Mouse (Mus musculus): ENCODE results near the gene Cyp2s1. TPM values are rescaled to one million over a fixed set of nuclear protein-coding genes. Genes with fewer than 3 reads are reported as not detected.
"Not testable (repeated sequence)": the region's sequence is repeated elsewhere in the genome, so short reads cannot be mapped to it uniquely, and the experiment has no call there.

The Cyp2s1 gene
- polyA plus RNA-seq, 1 experiment from 2014 or later = 0.20 TPM

DNA sequence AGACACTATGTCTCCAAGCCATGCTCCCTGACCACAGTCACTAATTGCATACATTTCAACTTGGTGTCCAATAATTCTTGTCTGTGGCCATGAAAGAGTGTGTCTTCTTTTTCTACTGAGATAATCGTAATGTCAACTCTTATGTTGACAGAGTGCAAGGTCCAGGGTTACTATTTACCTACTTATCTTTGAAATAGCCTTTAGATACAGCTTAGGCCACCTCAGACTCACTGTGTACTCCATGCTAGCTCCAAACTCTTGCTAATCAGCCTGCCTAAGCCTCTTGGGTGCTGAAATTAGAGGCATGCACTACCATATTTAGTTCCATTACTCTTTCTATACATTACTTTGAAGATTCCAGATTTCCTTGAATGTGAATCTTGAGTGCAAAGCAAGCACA is 17.3 kb downstream of the Cyp2s1 start:
- 100% methylated on average over 1 of the region's 1 CpGs for WGBS (ENCODE audit: missing documents)
- Histone ChIP-seq H3K4me3 (ENCODE audit: inconsistent target) (no peak overlapping the region), H3K36me3 (ENCODE audit: inconsistent target) (no peaks in the 10 kb centered on the region), H3K27ac (no peak overlapping the region), H3K79me2 (ENCODE audit: inconsistent target) (no peaks in the 10 kb centered on the region)

DNA sequence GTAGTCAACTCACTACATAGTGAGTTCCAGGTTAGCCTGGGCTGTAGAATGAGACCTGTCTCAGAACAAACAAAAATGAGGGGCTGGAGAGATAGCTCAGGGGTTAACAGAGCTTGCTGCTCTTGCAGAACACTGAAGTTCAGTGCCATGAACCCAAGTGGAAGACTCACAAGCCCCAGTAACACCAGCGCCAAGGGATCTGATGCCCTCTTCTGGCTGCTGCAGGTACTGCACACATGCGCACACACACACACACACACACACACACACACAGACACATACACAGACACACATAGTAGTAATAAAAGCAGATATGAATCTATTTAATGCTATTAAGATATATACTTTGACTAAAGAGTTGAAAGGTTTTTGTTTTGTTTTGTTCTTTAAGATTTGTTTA is 18.2 kb downstream of the Cyp2s1 start:
- H3K27ac ChIP-seq = no peak overlapping the region
- no peak overlapping the region for H3K4me3 ChIP-seq (ENCODE audit: inconsistent target)
- 100% methylated on average over 1 of the region's 2 CpGs for WGBS (ENCODE audit: missing documents)
- no peaks in the 10 kb centered on the region for H3K36me3 ChIP-seq (ENCODE audit: inconsistent target)
- no peaks in the 10 kb centered on the region for H3K79me2 ChIP-seq (ENCODE audit: inconsistent target)

DNA sequence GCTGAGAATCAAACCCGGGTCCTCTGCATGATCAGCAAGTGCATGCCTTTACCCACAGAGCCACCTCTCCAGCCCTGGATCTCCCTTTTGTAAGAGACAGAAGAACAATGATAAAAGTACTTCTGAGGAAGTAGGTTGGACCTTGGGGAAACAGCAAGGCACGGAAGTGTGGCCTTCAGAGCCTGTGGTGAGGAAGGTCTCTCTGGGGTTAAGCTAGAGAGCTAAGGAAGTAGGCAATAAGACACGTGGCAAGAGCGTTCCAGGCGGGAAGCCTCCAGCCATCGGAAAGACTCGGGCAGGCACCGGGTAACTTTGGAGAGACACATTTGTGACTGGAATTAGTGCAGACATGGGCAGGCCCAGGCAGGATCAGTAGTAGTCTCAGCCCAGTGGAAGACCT is 21.9 kb downstream of the Cyp2s1 start:
- no peak overlapping the region for H3K27ac ChIP-seq
- 68% methylated on average over 8 of the region's 8 CpGs for WGBS (ENCODE audit: missing documents)

DNA sequence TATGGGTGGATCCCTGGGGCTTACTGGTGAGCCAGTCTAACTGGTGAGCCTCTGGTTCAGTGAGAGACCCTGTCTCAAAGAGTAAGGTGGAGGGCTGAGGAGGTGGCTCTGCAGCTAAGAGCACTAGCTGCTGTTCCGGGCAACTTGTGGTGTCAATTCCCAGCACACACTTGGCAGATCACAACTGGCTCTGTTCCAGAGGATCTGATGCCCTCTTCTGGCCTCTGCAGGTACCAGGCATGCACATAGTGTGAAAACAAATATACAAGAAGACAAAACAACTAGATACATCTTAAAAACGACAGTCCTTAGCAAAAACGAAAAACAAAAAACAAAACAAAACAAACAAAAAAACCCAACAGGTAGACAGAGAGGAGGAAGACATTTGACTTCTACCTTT is 23.0 kb downstream of the Cyp2s1 start:
- H3K79me2 ChIP-seq (ENCODE audit: inconsistent target) = no peaks in the 10 kb centered on the region
- H3K36me3 ChIP-seq (ENCODE audit: inconsistent target) = no peaks in the 10 kb centered on the region
- WGBS (ENCODE audit: missing documents) = 80% methylated on average over 3 of the region's 3 CpGs
- H3K27ac ChIP-seq = no peak overlapping the region
- H3K4me3 ChIP-seq (ENCODE audit: inconsistent target) = no peak overlapping the region

More for the DNA sequence above, 21.9 kb downstream of the Cyp2s1 start:
- no peak overlapping the region for H3K4me3 ChIP-seq (ENCODE audit: inconsistent target)
- no peaks in the 10 kb centered on the region for H3K79me2 ChIP-seq (ENCODE audit: inconsistent target)
- no peaks in the 10 kb centered on the region for H3K36me3 ChIP-seq (ENCODE audit: inconsistent target)

DNA sequence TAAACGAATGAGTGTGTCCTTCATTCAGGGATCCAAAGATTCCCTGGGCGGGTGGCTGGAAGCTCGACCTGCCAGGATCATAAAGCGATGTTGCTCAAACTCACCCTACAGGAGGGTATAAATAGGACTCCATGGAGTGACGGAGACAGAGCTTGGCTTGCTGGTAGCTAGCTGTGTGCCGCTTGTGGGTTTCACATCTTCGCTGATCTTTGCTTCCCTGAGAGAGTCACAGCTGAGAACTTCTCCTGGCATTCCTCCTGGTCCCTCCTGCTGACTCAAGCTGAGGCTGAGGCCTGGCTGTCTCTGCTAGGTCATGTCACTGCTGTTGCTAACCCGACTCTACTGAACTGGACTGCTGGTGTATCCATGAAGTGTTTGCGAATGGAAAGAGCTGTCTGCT is 23.7 kb downstream of the Cyp2s1 start:
- H3K79me2 ChIP-seq (ENCODE audit: inconsistent target); H3K36me3 ChIP-seq (ENCODE audit: inconsistent target); H3K4me3 ChIP-seq (ENCODE audit: inconsistent target); H3K27ac ChIP-seq: not testable (repeated sequence)
- 90% methylated on average over 9 of the region's 9 CpGs for WGBS (ENCODE audit: missing documents)

DNA sequence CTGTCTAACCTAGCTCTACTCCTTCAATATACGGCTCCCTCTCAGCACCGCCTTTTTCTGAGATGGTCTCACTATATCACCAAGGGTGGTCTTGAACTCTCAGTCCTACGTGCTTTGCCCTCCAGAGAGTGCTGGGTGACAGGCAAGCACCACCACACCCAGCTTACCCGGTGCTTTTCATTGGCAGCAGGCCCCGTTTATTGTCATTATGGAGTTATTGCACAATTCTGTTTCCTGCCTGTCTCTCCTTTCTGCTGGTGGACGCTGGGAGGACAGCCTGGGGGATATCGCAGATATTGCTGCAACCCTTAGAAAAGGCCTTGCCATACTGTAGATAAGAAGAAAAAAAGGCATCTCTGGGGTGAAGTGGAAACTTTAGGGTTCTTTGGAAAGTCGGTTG is 26.1 kb downstream of the Cyp2s1 start:
- H3K36me3 ChIP-seq (ENCODE audit: inconsistent target) = no peaks in the 10 kb centered on the region
- 31% methylated on average over 8 of the region's 8 CpGs for WGBS (ENCODE audit: missing documents)
- no peak overlapping the region for H3K27ac ChIP-seq
- H3K79me2 ChIP-seq (ENCODE audit: inconsistent target) = peaks cover 17% of the 10 kb centered on the region; the same call in 1 of the 2 replicates
- no peak overlapping the region for H3K4me3 ChIP-seq (ENCODE audit: inconsistent target)

DNA sequence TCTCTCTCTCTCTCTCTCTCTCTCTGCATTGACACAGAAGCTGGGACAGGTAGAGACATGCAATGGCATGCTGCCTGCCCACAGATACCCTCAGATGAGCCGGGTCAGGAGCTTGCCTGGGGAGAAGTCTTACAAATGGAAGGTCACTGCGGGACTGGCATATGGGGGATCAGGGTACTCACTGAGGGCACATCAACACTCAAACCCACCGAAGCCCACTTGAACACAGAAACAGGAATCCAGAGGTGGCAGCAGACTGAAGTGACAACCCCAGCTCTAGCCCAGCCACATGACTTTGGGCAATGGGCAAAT is 27.6 kb downstream of the Cyp2s1 start:
- WGBS (ENCODE audit: missing documents) = 89% methylated on average over 3 of the region's 3 CpGs

DNA sequence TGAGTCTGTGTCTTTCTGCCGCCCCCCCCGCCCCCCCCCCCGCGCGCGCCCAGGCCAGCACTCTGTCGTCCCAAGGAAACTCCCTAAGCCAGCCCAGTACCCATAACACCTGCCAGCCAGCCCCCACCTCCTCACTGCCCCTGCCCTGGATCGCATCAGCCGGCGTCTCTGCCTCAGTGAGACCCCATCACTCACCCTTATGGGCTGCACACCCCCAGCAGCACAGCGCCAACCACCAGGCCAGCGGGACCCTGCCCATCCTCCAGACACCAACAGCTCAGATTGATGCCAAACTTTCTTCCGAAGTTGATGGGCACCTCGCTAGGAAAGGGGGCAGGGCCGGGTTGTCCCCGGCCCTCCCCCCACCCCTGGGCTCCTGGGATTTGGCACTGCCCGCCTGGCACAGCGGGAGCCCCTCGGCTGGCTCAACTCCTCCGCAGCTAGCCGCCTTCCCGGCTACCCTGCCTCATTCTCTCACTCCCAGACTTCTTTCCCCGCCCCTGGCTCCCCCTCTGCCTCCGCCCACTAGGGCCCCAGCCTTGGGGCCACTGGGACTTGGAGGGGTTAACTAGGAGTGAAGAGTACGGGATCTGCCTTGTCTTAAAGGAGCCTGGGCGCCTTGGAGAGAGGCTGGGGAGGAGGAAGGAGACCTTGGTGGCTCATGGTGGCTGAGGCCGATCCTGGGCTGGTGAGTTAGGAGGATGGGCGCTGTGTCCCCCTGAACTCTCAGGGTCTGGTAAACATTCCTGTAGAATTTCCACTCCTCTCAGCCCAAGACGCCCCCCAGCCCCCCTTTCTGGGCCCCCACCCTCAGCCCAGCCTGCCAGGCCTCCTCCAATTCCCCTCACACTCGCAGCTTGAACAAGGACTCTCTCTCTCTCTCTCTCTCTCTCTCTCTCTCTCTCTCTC is 28.2 kb downstream of the Cyp2s1 start, which contains the start of gene Axl:
Axl (minus strand) TSS at position 486 of the 909 bp plus-strand sequence.
- no peaks in the 10 kb centered on the region for H3K36me3 ChIP-seq (ENCODE audit: inconsistent target)
- no peak within 1 kb of the TSS for H3K27ac ChIP-seq
- WGBS (ENCODE audit: missing documents) = 21% methylated on average over 22 of the region's 30 CpGs
- H3K4me3 ChIP-seq (ENCODE audit: inconsistent target) = peak within 1 kb of the TSS; percentile 7; the same call in 1 of the 2 replicates
- peaks cover 18% of the 10 kb centered on the region; the same call in 1 of the 2 replicates for H3K79me2 ChIP-seq (ENCODE audit: inconsistent target)

More for the DNA sequence above, 27.6 kb downstream of the Cyp2s1 start:
- no peak overlapping the region for H3K4me3 ChIP-seq (ENCODE audit: inconsistent target)
- peaks cover 18% of the 10 kb centered on the region; the same call in 1 of the 2 replicates for H3K79me2 ChIP-seq (ENCODE audit: inconsistent target)
- H3K36me3 ChIP-seq (ENCODE audit: inconsistent target) = no peaks in the 10 kb centered on the region
- no peak overlapping the region for H3K27ac ChIP-seq

DNA sequence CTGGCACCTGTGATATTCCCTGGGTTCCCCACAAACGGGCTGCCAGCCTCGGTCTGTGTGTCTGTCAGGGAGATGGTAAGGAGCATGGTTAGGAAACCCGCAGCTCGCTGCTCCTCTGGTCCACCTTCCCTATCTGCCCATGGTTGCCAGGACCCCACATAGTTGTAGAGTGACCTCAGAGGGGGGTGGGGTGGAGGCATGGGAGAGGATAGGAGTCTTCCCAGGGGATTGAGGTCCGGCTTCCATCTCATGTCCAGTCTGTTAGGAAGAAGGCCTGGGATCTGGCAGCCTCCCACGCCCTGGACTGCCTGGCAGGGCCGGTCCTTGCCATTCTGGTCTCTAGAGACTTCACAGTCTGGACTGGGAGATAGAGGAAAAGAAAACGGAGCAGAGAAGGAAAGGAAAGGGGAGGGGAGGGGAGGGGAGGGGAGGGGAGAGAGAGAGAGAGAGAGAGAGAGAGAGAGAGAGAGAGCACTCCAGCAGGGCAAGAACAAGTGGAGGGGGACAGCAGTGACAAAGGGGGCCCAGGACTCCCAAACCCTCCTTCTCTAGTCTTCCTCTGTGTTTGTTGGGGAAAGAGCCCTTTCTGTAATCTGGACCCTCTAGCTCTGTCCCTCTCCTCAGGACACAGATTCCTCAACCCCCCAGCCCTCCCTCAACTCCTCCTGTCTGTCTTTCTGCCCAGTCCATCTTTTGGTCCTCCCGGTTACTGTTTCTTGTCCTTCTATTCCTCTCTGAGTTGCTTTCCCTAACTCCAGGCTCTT is 29.1 kb downstream of the Cyp2s1 start:
- Histone ChIP-seq H3K27ac (no peak overlapping the region), H3K36me3 (ENCODE audit: inconsistent target) (no peaks in the 10 kb centered on the region), H3K4me3 (ENCODE audit: inconsistent target) (peak overlapping the region; percentile 7; the same call in 1 of the 2 replicates), H3K79me2 (ENCODE audit: inconsistent target) (peaks cover 18% of the 10 kb centered on the region; the same call in 1 of the 2 replicates)
- WGBS (ENCODE audit: missing documents) = 87% methylated on average over 8 of the region's 9 CpGs

DNA sequence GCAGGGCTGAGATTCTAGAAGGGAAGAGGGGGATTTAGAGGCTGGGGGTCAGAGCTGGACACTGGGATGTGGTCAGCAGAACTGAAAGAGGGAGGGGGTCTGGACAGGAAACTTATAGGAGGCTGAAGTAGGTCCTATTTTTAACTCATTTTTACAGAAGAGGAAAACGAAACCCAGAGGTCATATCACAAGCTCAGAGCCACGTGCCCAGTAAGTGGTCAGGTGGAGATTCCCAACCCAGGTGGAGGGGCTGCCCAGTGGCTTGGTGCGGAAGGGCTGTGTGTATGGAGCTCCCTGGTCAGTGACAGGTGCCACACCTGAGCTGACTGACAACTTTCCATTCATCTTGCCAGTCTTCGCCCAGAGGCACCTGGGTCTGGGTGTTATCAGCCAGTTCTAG is 29.7 kb downstream of the Cyp2s1 start:
- 48% methylated on average over 4 of the region's 4 CpGs for WGBS (ENCODE audit: missing documents)
- Histone ChIP-seq H3K27ac (no peak overlapping the region), H3K79me2 (ENCODE audit: inconsistent target) (peaks cover 18% of the 10 kb centered on the region; the same call in 1 of the 2 replicates), H3K4me3 (ENCODE audit: inconsistent target) (no peak overlapping the region), H3K36me3 (ENCODE audit: inconsistent target) (no peaks in the 10 kb centered on the region)

DNA sequence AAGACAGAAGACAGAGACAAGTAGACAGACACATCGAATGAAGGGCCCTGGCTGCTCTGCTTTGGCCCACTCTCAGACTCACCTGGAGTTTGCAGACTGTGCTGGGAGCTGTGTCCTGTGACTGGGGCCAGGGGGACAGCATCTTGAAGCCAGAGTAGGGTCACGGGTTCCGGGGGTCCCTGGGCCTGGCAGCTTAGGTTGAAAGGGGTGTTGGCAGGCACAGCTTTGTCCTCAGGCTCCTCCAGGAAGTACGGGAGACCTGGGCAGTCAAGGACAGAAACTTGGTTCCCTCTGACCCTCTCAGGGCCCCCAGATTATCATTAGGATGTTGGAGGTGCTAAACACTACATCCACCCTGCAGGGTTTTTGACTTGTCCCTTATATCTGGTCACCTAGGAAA is 31.0 kb downstream of the Cyp2s1 start:
- H3K79me2 ChIP-seq (ENCODE audit: inconsistent target) = peaks cover 18% of the 10 kb centered on the region; the same call in 1 of the 2 replicates
- 91% methylated on average over 4 of the region's 4 CpGs for WGBS (ENCODE audit: missing documents)
- H3K27ac ChIP-seq = no peak overlapping the region
- H3K36me3 ChIP-seq (ENCODE audit: inconsistent target) = no peaks in the 10 kb centered on the region
- H3K4me3 ChIP-seq (ENCODE audit: inconsistent target) = no peak overlapping the region

DNA sequence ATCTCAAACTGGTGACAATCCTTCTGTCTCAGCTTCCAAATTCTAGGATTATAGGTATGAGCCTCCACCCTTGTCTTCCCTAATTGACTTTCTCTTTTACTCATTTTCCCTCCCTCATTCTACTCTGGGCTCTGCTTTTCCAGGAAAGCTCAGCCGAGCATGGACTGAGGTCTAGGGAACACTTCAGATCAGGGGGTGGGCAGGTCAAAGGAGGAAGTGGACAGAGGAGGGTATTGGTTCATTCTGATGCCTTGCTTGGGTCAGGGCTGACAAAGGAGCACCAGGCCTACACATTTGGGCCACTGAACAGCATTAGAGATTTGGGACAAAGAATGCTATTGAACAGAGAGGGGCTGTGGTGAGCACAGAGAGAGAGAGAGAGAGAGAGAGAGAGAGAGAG is 31.9 kb downstream of the Cyp2s1 start:
- Histone ChIP-seq H3K27ac (no peak overlapping the region), H3K4me3 (ENCODE audit: inconsistent target) (no peak overlapping the region), H3K36me3 (ENCODE audit: inconsistent target) (no peaks in the 10 kb centered on the region), H3K79me2 (ENCODE audit: inconsistent target) (peaks cover 18% of the 10 kb centered on the region; the same call in 1 of the 2 replicates)
- 41% methylated on average over 1 of the region's 1 CpGs for WGBS (ENCODE audit: missing documents)

DNA sequence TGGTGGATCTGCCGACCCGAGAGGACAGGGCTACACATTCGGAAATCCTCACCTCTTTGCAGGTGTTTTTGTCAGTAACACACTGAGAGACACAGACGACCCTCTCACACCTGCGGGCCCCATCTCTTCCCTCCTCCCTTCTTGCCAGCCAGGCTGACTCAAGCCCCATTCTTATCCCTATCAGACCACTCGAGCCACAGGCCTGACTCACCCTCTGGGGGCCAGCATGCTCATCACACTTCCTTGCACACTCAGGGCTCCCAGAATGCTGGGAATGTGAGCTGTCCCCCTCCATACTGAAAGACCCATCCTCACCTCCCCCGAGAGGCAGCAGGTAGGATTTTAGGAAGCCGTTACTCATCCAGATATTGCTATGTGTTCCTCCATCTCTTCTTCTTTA is 33.0 kb downstream of the Cyp2s1 start:
- Histone ChIP-seq H3K27ac (no peak overlapping the region), H3K4me3 (ENCODE audit: inconsistent target) (no peak overlapping the region), H3K79me2 (ENCODE audit: inconsistent target) (peaks cover 18% of the 10 kb centered on the region; the same call in 1 of the 2 replicates), H3K36me3 (ENCODE audit: inconsistent target) (no peaks in the 10 kb centered on the region)
- WGBS (ENCODE audit: missing documents) = 73% methylated on average over 8 of the region's 8 CpGs

DNA sequence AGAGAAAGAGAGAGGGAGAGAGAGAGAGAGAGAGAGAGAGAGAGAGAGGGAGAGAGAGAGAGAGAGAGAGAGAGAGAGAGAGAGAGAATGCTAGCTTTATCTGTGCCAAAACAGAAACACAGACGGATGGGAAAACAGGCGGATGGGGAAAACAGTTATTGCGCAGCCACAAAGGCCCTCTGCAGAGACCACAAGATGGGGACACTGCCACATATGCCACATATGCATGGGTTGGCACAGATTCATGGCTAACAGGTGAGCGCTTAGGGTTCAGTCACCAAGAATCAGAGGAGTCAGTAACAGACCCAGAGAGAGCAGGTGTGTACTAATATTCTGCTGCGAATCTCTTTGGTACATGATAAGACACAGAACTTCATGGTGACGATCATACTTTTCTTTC is 34.0 kb downstream of the Cyp2s1 start:
- WGBS (ENCODE audit: missing documents) = 41% methylated on average over 6 of the region's 6 CpGs
- H3K36me3 ChIP-seq (ENCODE audit: inconsistent target) = 0 out of 2 replicates have a peak, but pooled peaks cover 7% of the 10 kb centered on the region
- H3K4me3 ChIP-seq (ENCODE audit: inconsistent target) = no peak overlapping the region
- H3K79me2 ChIP-seq (ENCODE audit: inconsistent target) = peaks cover 12% of the 10 kb centered on the region; the same call in 1 of the 2 replicates
- no peak overlapping the region for H3K27ac ChIP-seq

Data from macrophage (primary cell).